Mouse (Mus musculus) neural tube, embryonic 10.5 days (tissue): ENCODE data around the gene Eloa.
"Not testable (repeated sequence)": the region's sequence is repeated elsewhere in the genome, so short reads cannot be mapped to it uniquely, and the experiment has no call there.

Experiments used
- DNase-seq: peaks from one replicate; pipeline ENCODE4 v3.0.0-alpha.2; 2017; ENCODE audit warnings: low spot score; ENCODE audit errors: extremely low spot score

Gene Eloa

DNA sequence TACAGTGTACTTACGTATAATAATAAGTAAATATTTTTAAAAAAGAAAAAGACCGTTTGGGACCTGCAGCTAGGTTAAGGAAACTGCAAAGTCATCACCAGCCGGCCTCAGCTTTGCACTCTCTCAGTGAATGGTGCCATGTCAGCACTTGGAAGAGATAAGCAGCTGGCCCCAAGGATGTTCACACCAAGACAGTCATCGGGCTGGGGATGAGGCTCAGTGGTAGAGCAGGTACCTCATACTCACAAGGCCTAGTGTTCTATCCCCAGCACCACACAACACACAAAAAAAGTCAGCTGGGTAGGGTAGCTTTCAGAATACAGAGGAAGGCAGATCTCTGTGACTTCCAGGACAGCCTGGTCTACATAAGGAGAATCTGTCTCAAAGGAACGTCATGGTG lies 36.4 kb downstream of the Eloa start:
- DNase-seq, result no peak

DNA sequence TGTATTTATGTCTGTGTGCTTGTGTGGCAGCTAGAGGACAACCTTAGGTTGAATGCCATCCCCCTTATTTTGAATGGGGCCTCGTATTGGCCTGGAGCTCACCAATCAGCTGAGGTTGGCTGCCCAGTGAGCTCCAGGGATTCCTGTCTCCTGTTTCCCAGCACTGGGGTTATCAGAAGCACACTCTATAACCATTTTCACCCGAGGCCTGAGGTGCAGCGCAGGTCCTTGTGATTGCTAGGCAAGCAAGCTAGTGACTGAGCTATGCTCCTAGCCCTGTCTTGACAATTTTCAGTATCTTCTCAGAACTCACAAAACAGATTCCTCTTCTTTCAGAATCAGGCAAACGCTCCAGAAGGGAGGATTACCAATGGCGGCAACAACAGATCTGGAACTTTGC lies 37.0 kb downstream of the Eloa start:
- DNase-seq, result no peak

DNA sequence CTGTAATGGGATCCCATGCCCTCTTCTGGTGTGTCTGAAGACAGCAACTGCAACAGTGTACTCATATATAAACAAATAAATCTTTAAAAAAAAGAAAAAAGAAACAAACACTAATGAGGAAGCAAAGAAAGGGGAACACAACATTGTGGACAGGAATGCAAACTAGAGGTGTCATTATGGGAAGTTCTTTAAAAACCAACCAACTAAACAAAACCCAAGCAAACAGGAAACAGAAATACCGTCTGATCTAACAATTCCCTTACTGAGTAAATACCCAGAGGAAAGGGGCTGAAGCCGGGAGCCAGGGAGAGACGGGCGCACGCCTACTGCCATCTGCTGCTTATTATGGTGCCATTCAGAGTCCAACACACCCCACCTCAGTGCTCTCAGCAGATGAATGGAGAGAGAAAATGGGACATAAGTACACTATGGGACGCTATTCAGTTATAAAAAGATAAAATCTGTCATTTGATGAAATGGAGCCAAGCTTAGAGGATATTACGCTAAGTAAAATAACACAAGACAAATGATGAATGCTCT lies 40.0 kb downstream of the Eloa start:
- no peak for DNase-seq

GRCm38 (mm10) chr4:135980223-135980622 lies 41.3 kb downstream of the Eloa start:
- not testable (repeated sequence) for DNase-seq

DNA sequence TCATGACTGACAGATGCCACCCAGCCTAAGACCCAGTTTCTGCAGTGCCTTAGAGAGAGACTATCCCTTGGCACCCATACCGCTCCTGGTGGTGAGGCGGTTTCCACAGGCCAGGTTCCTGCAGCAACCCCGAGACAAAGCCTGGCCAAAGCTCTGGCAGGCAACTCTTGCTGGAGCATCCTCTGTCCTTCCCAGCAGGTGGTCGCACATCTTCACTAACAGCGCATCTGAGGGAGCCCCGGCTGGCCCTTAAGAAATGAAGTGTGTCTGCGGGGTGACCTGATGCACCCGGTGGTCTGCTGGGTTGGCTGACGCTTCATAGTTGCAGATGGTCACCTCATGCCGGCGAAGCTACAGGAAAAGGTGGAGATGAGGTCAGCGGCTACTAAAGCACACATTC lies 45.4 kb downstream of the Eloa start:
- DNase-seq, result no peak

DNA sequence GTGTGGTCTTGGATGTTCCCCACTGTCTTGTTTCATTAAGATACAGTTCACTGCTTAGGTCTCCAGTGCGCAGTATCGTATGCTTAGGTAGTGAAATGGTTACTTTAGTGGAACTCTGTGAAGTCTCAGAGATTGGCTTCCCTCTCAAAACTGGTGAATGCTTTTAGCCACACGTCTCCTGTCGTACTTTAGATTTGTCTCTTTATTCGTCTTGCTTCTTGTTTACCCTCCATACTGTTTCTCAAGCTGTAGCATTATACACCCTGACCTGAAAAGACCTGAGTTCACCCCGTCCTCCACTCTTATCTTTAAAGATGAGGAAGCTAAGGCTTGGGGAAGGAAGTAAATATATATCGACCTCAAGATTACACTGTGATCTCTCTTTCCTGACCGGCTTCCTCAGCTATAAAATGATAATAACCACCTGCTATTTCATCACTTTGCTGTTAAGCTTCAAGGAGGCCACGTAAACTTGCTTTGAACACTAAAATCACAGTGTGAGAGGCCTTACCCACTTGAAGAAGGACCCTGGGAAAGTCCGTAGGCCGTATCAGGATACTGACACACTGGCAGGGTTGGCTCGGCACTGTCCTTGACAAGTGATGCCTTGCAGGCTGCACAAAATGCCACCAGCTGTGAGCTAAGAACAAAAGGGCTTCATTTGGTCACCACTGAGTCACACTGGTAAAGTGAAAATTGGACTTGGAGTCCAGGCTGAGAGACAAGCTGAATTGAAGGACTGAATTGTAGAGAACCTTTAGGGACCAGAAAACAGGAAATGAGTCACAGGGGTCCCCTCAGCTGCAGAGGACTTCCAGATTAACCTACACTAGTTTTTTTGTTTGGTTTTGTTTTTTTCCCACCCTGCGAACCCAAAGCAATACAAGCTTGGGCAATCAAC lies 48.4 kb downstream of the Eloa start:
- no peak for DNase-seq

GRCm38 (mm10) chr4:135972556-135972906 lies 49.0 kb downstream of the Eloa start, which contains the start of gene Lypla2:
Gene Lypla2 (minus strand): TSS chr4:135972626.
- peak; percentile 81 for DNase-seq

GRCm38 (mm10) chr4:135971805-135972555 lies 49.6 kb downstream of the Eloa start:
- no peak for DNase-seq

DNA sequence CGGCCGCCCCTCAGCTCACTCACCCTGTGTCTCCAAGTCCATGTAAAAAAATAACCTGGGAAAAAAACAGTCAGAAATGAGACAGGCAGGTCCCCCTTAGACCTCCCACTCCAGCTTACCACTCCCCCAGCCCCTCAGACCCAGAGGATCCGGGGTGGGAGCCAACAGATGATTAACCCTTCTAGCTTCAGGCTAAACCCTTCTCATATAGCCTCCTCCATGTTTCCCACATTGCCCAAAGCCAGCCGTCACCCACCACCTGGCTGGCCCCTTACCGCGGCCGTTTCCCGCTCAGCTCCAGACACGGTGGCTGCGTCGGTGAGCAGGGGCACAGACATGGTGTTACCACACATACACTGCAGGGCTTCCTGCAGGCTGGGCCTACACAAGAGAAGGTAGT lies 51.0 kb downstream of the Eloa start:
- no peak for DNase-seq

- no peak for DNase-seq
Measured at GRCm38 (mm10) chr4:135969070-135969750, 52.4 kb downstream of the Eloa start.

- no peak for DNase-seq
Measured at GRCm38 (mm10) chr4:135968271-135968869, 53.2 kb downstream of the Eloa start.

DNA sequence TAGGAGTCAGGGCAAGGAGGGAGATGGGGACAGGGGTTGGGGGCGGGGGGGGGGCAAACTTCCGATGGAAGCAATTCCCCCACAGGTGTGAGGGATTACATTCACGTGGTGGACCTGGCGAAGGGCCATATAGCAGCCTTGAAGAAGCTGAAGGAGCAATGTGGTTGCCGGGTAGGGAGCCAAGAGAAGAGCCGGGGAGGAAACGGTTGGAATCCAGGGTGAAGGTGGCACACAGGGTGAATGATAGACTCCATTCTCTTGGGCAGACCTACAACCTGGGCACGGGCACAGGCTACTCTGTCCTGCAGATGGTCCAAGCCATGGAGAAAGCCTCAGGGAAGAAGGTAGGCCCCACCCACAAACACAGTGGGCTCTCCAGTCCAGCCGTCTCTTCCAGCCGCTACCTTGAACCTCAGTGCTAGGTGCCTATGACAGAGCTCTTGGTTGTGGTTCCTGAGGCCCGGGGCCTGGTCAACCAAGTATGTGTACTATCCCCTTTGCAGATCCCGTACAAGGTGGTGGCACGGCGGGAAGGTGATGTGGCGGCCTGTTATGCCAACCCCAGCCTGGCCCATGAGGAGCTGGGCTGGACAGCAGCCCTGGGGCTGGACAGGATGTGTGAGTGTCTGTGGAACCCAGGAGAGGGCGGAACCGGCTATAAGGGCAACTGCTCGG lies 54.3 kb downstream of the Eloa start:
- no peak for DNase-seq

- DNase-seq, result no peak
Measured at GRCm38 (mm10) chr4:135966283-135966682, 55.3 kb downstream of the Eloa start.

GRCm38 (mm10) chr4:135965113-135965512 lies 56.5 kb downstream of the Eloa start:
- DNase-seq, result no peak

- no peak for DNase-seq
Measured at GRCm38 (mm10) chr4:135964426-135964825, 57.1 kb downstream of the Eloa start.

DNA sequence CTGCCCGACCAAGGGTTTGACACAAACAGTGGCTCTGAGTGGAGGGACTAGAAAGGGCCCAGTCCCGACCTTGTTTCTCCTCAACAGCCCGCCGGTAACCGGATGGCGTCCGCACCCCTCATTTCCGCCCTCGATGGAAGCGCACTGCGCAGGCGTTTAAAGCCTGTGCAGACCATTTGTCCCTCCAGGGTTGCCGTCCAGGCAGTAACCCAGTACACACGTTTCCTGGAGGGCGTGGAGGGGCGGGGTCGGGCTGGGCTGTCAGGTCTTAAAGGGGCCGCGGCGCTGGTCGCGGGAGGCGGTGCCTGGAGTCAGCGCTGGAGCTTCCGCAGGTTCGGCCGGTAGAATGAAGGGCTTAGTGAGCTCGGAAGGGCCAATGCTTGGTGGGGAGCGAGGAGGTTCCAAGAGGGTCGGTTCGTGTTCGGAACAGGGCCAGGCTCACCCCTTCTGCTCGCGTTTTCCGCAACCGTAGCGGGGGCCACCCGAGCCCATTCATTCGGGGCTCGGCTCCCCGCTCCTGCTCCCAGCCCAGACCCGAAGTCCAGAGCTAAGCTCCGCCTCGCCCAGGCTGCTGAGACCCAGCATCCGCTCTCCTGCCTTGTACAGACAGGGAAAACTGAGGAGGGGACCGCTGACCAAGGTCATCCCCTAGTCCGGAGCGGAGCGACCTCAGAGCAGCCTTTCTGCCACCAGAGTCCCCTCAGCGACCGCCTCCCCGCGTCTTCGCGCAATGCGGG lies 57.9 kb downstream of the Eloa start, which contains the start of gene Gale:
Gene Gale (plus strand): TSS at position 271 of the 737 bp plus-strand sequence.
- peak; percentile 98 for DNase-seq

DNA sequence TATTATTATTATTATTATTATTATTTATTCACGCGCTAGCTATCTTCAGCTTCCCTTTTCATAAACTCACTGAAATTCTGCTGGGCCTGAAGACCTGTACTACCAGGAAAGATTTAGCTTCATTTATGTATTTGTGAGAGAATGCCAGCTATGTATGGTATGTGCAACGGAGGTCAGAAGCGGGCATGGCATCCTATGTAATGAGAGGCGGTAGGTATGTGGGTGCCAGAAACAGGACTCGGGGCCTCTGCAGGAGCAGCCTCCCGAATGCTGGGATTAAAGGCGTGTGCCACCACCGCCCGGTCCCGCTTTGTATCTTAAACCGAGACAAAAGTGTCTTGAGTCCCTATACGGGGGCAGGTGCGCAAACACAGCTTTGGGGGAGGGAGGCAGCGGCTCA lies 58.6 kb downstream of the Eloa start:
- no peak for DNase-seq

DNA sequence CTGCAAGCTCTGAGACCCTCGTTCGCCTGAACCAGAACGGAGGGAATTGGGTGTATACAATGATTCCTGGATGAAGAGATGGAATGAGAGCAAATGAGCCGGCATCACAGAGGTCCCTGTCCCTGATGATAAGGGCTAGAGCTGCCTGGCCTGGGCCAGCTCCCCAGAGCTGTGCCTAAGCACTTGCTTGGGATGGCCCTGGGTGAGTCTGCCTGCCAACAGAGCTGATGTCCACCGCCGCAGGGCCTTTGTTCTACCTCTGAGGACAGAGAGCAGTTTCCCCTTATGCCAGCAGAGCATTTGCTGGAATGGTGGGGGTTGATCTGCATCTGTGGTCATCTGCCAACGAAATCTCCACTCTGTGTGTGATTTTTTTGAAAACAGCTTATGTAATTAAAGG lies 59.4 kb downstream of the Eloa start:
- no peak for DNase-seq

DNA sequence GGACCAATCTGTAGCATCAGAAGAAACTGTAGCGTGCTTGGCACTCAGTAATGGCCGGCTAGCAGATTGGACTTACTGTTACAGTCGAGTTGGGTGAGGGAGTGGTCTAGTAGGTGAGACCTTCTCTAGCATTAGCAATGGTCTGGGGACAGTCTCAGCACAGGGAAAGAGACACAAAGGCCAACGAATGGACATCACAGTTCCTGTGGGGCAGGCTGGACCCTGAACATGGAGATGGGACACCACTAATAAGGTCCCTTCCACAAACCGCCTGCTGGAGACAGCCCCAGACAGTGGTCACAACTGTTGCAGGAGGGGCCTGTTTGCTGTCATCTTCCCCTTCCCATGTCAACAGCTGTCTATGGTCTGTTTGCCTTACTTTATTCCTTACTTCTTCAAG lies 59.9 kb downstream of the Eloa start:
- no peak for DNase-seq

- DNase-seq, result peak; percentile 84
Measured at GRCm38 (mm10) chr4:135960717-135961116, 60.8 kb downstream of the Eloa start.
